Mouse (Mus musculus): ENCODE results near the gene Bahcc1.

Bahcc1 gene

GRCm38 (mm10) chr11:120315832-120316689, 83.3 kb downstream of the Bahcc1 start:
- peak; percentile 70 for DNase-seq (ENCODE audit: low read depth, low spot score)

GRCm38 (mm10) chr11:120316690-120317254, 84.0 kb downstream of the Bahcc1 start:
- DNase-seq (ENCODE audit: low read depth, low spot score), result no peak

- DNase-seq (ENCODE audit: low read depth, low spot score), result no peak
Measured at GRCm38 (mm10) chr11:120317456-120317855, 84.7 kb downstream of the Bahcc1 start.

- DNase-seq (ENCODE audit: low read depth, low spot score), result no peak
Measured at GRCm38 (mm10) chr11:120319310-120319709, 86.6 kb downstream of the Bahcc1 start.

GRCm38 (mm10) chr11:120320156-120320555, 87.4 kb downstream of the Bahcc1 start:
- no peak for DNase-seq (ENCODE audit: low read depth, low spot score)

GRCm38 (mm10) chr11:120335431-120336021, 102.8 kb downstream of the Bahcc1 start:
- no peak for DNase-seq (ENCODE audit: low read depth, low spot score)

- peak; percentile 37 for DNase-seq (ENCODE audit: low read depth, low spot score)
Measured at GRCm38 (mm10) chr11:120337447-120337846, 104.7 kb downstream of the Bahcc1 start.

GRCm38 (mm10) chr11:120338786-120339185, 106.0 kb downstream of the Bahcc1 start:
- DNase-seq (ENCODE audit: low read depth, low spot score), result no peak

- no peak for DNase-seq (ENCODE audit: low read depth, low spot score)
Measured at GRCm38 (mm10) chr11:120339978-120340513, 107.3 kb downstream of the Bahcc1 start.

- DNase-seq (ENCODE audit: low read depth, low spot score), result no peak
Measured at GRCm38 (mm10) chr11:120341661-120342060, 108.9 kb downstream of the Bahcc1 start.
